Mouse (Mus musculus): Measurements from ENCODE around the gene Klhl3.

Klhl3 gene

DNA sequence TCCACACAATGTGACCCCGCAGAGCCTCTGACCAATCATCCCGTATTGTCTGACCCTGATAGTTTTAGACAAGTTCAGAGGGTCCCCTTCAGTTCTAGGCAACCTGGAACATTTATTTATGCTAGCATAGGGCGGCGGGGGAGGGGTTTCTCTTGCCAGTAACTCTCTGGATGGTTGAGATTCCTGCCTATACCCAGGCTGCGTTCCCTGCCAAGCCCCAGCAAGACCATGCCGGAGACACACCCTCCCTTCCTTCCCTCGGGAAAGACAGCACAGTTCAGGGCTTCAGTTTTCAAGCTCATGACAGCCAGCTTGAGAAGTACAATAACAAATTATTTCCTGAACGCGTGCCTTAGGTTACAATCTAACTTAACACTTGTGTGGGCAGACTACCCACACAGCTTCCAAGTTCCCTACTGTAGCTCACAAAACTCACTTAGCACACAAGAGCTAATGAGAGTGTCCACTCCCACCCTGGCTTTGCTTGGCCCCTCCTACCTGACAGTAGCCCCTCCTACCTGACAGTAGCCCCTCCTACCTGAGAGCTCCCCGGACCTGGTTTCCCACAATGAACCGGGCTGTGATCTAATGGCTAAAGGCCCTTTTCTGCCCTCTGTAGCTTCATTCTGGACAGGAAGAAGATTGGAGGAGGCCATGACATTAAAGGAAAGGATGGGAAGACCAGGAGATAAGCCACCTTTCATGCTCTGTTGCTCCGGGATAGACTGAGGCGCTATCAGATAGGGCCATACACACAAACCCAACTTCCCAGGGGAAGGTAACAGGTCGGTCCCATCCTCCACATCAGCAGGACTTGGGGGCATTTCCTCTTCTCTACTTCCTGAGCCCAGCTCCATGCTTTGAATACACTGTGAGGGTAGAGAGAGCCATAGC lies 46.6 kb downstream of the Klhl3 start:
- no peak for DNase-seq (ENCODE audit: low read depth)

DNA sequence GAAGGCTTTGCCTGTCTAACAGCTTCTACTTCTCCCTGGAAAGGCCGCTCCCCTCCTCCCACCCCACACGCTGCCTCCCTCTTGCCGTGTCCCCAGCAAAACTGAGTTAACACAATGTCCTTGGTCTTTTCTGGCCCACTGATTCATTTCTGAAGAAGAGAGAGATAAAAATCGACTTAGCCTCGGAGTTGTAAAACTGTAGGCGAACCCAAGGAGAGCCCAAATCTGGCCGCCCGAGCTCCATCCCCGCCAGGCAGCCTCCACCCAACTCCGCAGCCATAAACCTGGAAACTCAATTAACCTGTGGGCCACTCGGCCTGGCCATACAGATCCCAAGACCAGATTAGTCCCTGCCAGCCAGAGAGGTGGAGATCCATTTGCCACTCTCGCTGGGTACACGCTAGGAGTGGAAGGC lies 47.3 kb downstream of the Klhl3 start:
- no peak for DNase-seq (ENCODE audit: low read depth)

DNA sequence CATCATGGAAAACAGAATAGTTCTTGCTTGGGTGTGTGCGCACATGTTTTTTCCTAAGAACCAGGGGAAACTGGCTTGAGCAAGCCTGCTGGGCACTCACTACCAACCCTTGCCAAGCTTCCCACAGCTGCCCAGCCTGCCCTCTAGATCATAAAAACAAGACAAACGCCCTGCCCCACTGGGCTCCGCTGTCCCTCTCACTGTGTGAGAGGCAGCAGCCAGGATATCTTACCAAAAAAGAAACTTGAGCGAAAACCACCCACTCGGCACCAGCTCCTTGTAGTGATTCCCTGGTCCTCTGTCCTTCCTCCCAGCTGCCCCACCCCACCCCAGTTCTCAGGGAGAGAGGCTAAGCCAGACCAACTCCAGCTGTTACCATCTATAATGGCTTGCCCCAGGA lies 48.1 kb downstream of the Klhl3 start:
- no peak for DNase-seq (ENCODE audit: low read depth)

DNA sequence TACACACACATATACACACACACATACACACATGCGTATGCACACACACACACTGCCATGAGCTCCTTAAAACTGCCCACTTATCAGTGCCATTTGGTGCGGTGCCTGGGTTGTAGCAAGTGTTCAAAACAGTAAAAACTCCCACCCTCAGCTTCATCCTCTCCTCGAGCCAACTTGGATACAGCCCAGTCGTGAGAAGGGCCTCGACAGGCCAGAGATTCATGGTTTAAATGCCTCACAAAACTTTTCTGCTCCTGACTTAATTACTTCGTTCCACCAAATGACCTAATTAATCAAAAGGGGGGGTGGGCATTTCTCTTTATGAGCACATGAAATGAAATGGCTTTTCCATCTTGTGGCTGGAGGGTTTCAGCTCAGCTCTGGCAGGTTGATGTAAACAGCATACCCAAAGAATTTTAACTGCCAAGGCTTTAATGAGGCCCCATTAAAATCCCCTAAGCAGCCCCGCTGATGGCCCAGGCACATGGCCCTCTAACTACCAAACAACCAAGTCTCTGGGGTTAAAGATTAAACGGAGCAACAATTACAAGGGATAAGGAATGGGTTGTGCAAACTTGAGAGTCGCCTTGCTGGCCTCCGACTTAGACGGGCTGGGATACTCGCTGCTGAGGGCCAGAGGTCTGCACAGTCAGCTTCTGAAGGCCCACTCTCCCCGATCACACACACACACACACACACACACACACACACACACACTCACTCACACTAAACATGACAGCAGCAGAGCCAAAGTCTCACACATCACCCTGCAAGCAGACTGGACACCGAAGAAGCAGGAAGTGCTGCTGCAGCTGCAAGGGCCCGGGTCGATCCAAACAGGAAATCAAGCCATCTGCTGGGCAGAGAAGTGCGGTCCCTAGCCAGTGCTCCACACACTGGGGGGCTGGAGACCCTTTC lies 55.2 kb downstream of the Klhl3 start:
- DNase-seq (ENCODE audit: low read depth) = peak; percentile 34

DNA sequence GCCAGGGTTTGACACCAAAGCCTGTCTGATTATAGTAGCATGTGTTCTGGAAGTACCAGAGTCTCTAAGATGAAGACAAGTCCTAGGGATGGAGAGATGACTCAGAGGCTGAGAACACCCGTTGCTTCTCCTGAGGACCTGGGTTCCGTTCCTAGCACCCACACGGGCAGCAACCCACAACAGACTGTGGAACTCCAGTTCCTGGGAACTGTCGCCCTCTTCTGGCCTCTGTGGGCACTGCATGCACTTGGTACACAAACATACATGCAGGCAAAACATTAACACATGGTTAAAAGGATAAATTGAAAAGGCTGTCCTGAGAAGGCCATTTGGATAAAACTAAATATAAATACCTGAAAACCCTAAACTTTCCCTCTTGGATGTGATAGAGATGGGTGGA lies 56.8 kb downstream of the Klhl3 start:
- DNase-seq (ENCODE audit: low read depth) = no peak

DNA sequence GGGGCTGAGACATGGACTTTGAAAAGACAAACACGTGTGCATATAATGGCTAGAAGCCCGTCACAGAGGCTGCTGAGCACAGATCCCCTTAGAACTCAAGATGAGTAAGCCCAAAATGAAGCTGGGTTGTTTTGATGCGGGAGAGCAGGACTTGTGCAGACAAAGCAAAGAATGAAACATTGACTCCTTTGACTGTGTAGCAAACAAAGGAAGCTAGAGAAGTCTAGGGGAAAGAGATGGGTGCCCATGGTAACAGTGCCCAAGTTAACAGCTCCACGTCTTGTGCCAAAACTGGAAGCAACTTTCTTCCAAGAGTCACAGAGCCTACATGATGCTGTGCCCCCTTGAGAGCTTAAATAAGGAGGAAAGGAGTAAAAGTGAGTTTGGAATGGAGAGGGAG lies 59.8 kb downstream of the Klhl3 start:
- no peak for DNase-seq (ENCODE audit: low read depth)

DNA sequence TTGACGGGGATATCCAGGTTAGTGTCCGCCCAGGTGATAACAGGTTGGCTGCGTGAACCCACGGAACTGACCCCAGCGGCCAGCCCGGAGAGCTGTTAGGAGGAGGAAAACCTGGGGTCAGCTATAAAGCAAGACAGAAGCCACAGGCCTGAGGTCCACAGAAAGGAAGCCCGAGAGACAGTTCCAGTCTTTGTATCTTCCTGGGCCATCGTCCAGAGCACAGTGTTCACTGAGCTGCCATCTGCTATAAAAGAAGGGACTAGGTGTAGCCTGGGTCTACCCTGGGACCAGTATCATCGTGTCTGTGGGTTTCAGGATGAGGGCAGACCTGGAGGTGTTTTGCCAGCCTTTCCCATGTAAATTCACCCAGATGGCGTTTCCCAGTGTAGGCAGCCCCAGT lies 61.7 kb downstream of the Klhl3 start:
- DNase-seq (ENCODE audit: low read depth) = no peak

DNA sequence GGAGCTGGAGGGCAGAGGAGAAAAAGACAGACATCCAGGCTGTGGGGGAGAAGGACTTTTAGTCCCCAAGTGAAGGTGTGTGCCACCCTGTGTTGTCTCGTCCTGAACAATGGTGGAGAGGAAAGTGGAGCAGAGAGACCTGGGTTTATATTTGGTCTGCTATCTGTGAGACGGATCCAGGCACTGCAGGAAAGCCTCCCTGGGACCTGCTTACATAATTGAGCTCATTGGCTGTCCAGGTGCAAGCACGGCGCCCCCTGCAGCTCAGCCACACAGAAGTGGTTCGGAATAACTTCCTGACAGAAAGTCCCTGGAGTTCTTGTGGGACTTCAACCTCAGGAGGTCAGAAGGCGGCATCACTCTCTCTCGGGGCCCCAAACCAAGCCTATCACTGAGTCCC lies 62.1 kb downstream of the Klhl3 start:
- DNase-seq (ENCODE audit: low read depth) = no peak

DNA sequence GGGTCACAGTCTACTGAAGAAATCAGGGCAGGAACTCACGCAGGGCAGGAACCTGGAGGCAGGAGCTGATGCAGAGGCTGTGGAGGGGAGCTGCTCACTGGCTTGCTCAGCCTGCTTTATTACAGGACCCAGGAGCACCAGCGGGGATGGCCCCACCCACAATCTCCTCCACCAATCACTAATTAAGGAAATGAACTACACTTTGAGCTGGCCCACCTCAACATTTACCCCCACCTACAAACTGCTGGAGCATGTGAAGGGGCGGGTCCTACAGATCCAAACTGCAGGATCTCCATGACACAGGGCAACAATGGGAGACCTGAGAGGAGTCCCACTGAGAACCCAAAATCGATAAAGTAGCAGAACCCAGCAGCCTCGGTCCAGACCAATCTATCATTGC lies 64.3 kb downstream of the Klhl3 start:
- DNase-seq (ENCODE audit: low read depth) = no peak

DNA sequence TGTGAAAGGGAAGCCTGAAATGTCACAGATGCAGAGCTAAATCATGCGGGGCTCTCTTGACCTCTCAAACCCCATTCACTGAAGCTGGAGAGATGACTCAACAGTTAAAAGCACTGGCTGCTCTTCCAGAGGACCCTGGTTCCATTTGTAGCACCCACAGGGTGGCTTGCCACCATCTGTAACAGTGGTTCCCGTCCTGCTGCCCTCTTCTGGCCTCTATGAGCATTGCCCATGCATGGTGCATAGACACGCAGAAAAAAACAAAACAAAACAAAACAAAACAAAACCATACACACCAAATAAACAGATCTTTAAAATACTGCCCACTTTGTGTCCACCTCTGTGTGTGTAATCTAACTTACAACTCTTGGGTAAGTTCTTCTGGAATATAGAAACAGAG lies 65.3 kb downstream of the Klhl3 start:
- peak; percentile 12 for DNase-seq (ENCODE audit: low read depth)

DNA sequence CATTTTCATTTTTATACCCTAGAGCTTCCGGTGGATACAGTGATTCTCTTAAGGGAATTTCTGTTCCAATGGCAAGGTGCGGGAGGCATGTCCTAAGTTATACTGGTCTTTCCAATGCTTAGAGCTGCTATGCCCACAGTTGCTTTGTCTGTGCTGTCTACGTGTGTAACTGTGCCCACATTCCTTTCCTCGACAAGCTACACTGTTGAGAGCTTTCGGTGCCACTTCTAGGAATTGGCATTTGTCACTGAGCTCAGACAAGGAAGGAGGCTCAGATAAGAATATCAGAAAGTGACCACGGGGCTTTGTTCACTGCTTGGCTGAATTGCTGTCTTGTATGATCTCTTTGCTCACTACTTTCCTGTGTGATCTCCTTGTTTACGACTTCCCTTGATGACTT lies 67.2 kb downstream of the Klhl3 start:
- no peak for DNase-seq (ENCODE audit: low read depth)

DNA sequence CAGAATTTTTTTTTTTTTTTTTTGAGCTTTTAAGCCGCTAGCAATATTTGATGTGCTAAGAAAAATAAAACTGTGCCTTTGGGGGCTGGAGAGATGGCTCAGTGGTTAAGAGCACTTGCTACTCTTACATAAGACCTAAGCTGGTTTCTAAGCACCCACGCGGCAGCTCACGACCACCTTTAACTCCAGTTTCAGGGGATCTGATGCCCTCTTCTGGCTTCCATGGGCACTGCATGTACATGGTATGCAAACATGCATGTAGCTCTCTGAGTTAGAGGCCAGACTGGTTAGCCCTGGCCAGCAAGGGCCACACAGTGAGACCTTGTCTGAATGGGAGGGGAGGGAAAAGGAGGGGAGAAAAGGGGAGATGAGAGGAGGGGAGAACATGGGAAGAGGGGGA lies 68.1 kb downstream of the Klhl3 start:
- peak; percentile 33 for DNase-seq (ENCODE audit: low read depth)

DNA sequence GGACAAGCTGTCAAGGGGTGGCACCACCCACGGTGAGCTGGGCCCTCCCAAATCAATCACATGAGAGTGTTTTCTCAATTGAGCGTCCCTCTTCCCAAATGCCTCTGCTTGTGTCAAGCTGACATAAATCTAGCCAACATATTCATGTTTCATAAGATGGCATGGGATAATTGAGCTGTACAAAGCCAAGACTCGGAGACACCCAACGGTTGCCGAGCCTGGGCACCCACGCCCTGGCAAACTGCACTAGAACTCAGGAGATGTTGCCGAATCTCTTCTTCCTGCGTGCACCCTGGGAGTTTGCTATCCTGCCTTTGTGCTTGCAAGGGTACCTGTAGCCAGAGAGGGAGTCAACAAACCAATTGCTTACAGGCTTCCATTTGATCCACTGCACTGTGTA lies 70.1 kb downstream of the Klhl3 start:
- DNase-seq (ENCODE audit: low read depth) = no peak

DNA sequence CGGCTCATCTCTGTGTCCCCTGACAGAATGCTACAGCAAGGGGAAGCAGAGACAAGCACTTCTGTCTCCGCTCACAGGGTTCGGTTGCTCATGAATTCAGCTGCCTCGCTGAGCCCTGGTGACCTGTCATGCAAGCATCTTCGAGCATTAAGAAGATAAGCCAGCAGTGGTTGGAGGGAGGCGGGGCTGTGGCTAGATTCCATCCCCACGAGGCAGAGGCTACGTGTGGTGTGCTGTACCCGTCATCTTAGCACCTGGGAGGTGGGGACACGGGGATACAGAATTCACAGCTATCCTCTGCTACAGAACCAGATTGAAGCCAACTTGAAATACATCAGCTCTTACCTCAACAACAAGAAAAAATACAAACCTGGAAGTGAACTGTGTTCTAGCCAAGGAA lies 73.3 kb downstream of the Klhl3 start:
- DNase-seq (ENCODE audit: low read depth) = no peak

DNA sequence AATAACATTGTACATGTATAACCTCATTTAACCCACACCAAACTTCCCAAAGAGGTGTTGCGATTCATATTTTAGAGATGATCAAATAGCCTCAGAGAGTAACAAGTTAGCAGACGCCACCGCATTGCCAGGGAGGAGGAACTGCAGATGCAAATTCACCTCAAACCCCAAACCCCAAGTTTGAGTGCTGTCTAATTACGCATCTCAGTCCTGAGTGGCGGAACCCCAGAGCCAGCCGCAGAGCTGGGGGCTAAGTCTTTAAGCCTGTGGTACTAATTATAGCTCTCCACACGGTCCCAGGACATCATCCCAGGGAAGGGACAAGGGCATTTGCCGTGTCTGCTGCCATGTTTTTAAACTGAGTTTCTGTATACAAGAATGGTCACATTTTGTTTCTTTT lies 75.9 kb downstream of the Klhl3 start:
- no peak for DNase-seq (ENCODE audit: low read depth)

DNA sequence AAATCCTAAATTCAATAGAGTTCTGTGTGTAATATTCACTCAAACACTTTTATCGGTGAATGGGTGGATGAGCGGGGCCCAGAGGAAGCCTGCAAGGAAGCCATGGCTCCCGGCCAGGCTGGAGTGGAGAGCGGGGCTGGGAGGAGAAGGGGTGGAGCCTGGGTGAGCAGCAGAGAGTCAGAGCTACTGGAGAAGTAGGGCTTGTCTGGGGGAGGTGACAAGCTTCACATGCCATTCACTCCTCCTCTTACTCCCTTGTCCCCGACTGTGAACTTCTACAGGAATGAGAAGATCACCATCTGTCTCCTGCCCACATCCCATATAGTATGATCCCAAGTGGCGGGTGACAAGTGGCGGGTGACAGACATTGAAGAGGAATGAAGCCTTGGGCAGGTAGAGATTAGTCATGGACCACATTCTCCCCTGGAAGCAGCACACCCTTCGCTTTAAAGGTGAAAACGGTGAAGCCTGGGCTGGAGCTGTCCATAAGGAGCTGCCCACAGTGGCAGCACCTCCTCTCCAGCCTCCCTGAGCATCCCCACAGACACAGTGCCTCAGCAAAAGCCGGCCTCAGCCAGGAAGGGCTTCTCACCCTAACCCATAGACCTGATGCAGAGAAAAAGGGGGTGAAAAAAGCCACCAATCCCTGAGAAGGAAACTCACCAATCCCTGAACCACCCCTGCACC lies 77.8 kb downstream of the Klhl3 start:
- DNase-seq (ENCODE audit: low read depth) = peak; percentile 27

DNA sequence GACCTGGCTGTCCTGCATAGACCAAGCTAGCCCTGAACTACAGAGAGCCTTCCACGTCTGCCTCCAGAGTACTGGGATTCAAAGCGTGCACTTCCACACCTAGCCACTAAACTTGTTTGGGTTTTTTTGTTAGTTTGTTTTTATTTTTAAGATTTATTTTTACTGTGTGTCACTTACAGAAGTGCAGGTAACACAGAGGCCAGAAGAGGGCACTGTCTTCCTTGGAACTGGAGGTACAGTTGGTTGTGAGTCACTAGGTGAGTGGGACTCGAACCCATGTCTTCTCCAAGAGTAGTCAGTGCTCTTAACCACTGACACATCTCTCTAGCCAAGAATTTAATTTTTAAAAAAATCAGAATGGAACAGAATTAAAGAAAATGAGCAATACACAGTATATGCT lies 78.4 kb downstream of the Klhl3 start:
- no peak for DNase-seq (ENCODE audit: low read depth)

DNA sequence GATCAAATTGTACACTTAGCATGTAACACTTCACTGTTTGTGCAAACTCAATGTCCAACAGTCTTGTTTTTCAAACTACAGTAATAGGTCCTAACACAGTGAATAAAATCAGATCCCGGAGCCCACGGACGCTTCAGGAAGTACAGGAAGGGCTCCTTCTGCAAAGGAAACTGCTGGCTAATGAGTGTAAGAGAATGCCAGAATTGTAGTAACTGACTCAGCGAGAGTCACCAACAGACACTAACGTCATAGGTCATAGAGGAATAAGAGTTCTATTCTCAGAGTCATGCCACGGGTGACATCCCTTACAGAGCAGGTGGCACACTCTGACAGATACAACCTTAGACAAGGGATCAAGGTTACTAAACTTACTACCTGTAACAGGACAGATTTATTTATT lies 78.9 kb downstream of the Klhl3 start:
- DNase-seq (ENCODE audit: low read depth) = peak; percentile 36

DNA sequence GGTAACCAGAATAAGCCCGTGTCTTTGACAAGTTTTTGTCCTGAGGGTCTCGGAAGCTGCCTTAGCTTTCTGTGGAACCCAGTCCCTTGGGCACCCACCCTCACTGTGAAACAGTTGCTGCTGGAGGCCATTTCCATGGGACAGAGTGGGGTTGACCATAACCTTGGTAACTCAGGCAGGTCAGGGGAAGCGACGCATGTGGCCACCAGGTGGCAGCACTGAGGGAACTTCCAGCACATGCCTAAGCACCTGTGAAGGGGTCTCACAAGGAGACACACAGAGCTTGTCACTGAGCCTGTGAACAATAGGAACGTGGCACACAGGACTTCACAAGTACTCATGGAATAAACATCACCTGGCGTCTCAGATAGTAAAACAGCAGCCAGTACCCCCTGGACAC lies 81.6 kb downstream of the Klhl3 start:
- peak; percentile 48 for DNase-seq (ENCODE audit: low read depth)

DNA sequence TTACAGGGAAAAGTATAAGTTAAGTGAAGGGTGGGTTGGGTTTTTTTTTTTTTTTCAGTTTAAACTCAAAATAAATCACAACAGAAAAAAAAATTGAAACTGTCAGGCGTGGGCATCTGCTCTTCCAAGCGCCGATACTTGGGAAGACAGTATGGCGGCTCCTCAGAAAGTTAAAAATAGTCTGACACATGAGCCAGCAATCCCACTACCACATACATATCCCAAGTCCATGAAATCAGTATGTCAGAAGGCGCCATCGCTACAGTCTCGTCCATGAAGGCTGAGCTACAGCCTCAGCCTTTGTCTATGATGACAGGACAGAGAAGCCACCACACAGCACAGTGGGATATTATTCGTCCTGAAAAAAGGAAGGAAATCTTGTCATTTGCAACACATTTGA lies 86.3 kb downstream of the Klhl3 start:
- no peak for DNase-seq (ENCODE audit: low read depth)

DNA sequence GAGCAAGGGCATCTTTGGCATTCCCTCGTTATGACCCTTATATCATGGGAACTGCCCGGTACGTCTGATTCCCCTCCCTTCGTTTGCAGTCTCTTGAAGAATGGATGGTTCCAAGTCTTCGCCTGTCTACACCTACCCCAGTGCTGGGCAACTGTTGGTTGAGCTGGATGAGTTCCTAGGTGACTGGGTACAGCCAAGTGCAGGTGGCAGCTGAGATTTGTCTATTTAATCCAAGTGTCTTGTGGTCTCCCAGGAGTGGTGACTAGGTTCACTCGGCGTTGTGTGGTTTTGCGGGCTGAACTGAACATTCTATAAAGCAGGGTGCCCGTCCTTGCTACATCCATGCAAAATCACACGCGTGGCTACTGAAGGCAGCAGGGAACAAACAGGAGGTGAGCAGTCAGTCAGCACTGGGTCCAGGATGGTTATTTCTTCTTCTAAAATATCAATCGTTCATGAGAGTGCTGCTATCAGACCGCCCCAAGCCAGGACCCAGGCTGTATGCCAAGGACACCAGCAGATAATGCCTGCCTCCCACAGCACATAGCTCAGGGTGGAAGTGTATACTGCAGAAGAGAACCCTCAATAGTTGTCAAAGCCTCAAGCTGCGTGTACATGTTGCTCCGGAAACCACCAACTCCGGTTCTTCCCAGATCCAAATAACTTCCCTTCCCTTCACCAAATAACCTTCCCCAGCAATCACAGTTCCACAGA lies 87.5 kb downstream of the Klhl3 start:
- no peak for DNase-seq (ENCODE audit: low read depth)
